Mouse (Mus musculus): ENCODE data around the gene Pde4d. TPM values are rescaled to one million over a fixed set of nuclear protein-coding genes. Genes with fewer than 3 reads are reported as not detected.

Gene Pde4d
- polyA plus RNA-seq, 1 experiment from 2014 or later = 23.8 TPM

- H3K4me3 ChIP-seq = no peak overlapping the region
- no peaks in the 10 kb centered on the region for H3K36me3 ChIP-seq
- peaks cover 4% of the 10 kb centered on the region; the same call in 1 of the 2 replicates for H3K4me1 ChIP-seq
- H3K4me2 ChIP-seq = no peak overlapping the region
- no peak overlapping the region for H3K27ac ChIP-seq (replicated peaks)
- 81% methylated on average over 4 of the region's 4 CpGs for WGBS
- H3K27me3 ChIP-seq (replicated peaks) = no peaks in the 10 kb centered on the region
- H3K9ac ChIP-seq = no peak overlapping the region
- ATAC-seq (ENCODE audit: extremely low read depth, insufficient number of reproducible peaks, low FRiP score, low TSS enrichment) = no peak
- H3K9me3 ChIP-seq = no peaks in the 10 kb centered on the region
Measured at GRCm38 (mm10) chr13:109729612-109730011, 1279.9 kb downstream of the Pde4d start.

DNA sequence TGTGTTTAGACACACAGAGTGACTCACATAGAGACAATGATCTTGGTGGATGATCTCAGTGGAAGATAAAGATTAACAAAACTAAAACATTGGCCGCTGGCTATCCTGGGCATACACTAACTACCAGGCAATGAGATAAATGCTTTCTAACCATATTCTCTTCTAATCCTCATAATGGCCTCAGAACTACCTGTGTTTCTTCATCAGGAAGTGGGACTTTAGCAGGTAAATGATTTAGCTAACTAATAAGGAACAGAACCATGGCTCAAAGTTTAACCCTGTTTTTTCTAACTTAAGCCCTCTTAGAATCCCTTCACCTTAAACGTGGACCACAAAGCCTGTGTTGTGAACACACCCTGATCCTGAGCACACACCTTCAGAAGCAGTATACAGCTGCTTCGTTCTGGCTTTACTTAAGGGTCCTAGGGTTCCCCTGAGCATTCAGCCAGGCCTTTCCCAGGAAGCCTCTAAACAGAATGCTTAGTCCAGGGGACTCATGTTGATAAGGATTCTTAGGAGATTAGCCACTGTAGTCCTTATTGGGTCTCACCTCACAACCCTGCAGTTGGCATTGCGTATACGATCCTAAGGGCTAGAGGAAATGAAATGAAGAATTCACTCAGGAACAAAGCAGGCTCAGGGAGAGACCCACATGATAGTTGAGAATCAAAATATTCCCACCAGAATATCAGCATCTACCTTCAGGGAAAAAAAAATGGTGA, 1283.1 kb downstream of the Pde4d start:
- Histone ChIP-seq H3K27me3 (replicated peaks) (no peaks in the 10 kb centered on the region), H3K4me2 (no peak overlapping the region), H3K27ac (replicated peaks) (no peak overlapping the region), H3K9ac (no peak overlapping the region), H3K4me1 (peaks cover 10% of the 10 kb centered on the region), H3K36me3 (no peaks in the 10 kb centered on the region), H3K9me3 (no peaks in the 10 kb centered on the region), H3K4me3 (no peak overlapping the region)
- 79% methylated on average over 5 of the region's 5 CpGs for WGBS
- no peak for ATAC-seq (ENCODE audit: extremely low read depth, insufficient number of reproducible peaks, low FRiP score, low TSS enrichment)

- Histone ChIP-seq H3K4me1 (peaks cover 12% of the 10 kb centered on the region), H3K36me3 (peaks cover 4% of the 10 kb centered on the region), H3K9ac (no peak overlapping the region), H3K4me2 (no peak overlapping the region), H3K27me3 (replicated peaks) (no peaks in the 10 kb centered on the region), H3K27ac (replicated peaks) (no peak overlapping the region), H3K4me3 (no peak overlapping the region), H3K9me3 (no peaks in the 10 kb centered on the region)
- no peak for ATAC-seq (ENCODE audit: extremely low read depth, insufficient number of reproducible peaks, low FRiP score, low TSS enrichment)
- 39% methylated on average over 8 of the region's 8 CpGs for WGBS
Measured at GRCm38 (mm10) chr13:109736290-109737078, 1286.7 kb downstream of the Pde4d start.

- H3K4me3 ChIP-seq = no peak overlapping the region
- H3K4me2 ChIP-seq = no peak overlapping the region
- ATAC-seq (ENCODE audit: extremely low read depth, insufficient number of reproducible peaks, low FRiP score, low TSS enrichment) = no peak
- H3K9ac ChIP-seq = no peak overlapping the region
- no peaks in the 10 kb centered on the region for H3K27me3 ChIP-seq (replicated peaks)
- no peaks in the 10 kb centered on the region for H3K4me1 ChIP-seq
- no peak overlapping the region for H3K27ac ChIP-seq (replicated peaks)
- H3K36me3 ChIP-seq = peaks cover 38% of the 10 kb centered on the region
- no peaks in the 10 kb centered on the region for H3K9me3 ChIP-seq
Measured at GRCm38 (mm10) chr13:109746492-109746891, 1296.7 kb downstream of the Pde4d start.

- no peaks in the 10 kb centered on the region for H3K27me3 ChIP-seq (replicated peaks)
- peaks cover 7% of the 10 kb centered on the region for H3K4me1 ChIP-seq
- WGBS = 56% methylated on average over 8 of the region's 8 CpGs
- H3K36me3 ChIP-seq = peaks cover 4% of the 10 kb centered on the region; the same call in 1 of the 2 replicates
- no peak overlapping the region for H3K4me3 ChIP-seq
- no peaks in the 10 kb centered on the region for H3K9me3 ChIP-seq
- no peak overlapping the region for H3K9ac ChIP-seq
- H3K27ac ChIP-seq (replicated peaks) = peak overlapping the region; percentile 53
- ATAC-seq (ENCODE audit: extremely low read depth, insufficient number of reproducible peaks, low FRiP score, low TSS enrichment) = no peak
- no peak overlapping the region for H3K4me2 ChIP-seq
Measured at GRCm38 (mm10) chr13:109752236-109752863, 1302.6 kb downstream of the Pde4d start.

GRCm38 (mm10) chr13:109756854-109757253, 1307.1 kb downstream of the Pde4d start:
- H3K4me3 ChIP-seq = no peak overlapping the region
- H3K4me1 ChIP-seq = peaks cover 30% of the 10 kb centered on the region
- H3K9me3 ChIP-seq = no peaks in the 10 kb centered on the region
- no peak overlapping the region for H3K4me2 ChIP-seq
- H3K9ac ChIP-seq = no peak overlapping the region
- H3K27me3 ChIP-seq (replicated peaks) = no peaks in the 10 kb centered on the region
- WGBS = 80% methylated on average over 5 of the region's 5 CpGs
- ATAC-seq (ENCODE audit: extremely low read depth, insufficient number of reproducible peaks, low FRiP score, low TSS enrichment) = no peak
- H3K36me3 ChIP-seq = no peaks in the 10 kb centered on the region
- H3K27ac ChIP-seq (replicated peaks) = no peak overlapping the region

DNA sequence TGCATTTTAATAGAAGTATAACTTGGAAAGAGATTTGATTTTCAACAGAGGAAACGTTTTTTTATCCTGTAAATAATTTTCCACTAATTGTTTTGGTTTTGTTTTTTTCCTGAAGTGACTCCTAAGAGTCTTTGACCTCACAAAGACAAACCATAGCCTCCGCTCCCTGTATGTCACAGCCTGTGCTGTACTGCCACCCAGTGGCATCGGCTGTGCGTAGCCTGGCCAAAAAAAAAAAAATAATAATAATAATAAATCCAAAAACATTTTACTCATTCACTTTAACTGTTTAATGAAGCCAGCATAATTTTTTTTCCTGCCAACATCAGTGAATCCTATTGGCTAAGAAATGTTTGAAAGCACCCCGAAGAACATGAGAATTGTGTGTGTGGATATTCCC, 1309.5 kb downstream of the Pde4d start:
- WGBS = 31% methylated on average over 5 of the region's 5 CpGs
- no peak for ATAC-seq (ENCODE audit: extremely low read depth, insufficient number of reproducible peaks, low FRiP score, low TSS enrichment)

GRCm38 (mm10) chr13:109761081-109761480, 1311.3 kb downstream of the Pde4d start:
- no peaks in the 10 kb centered on the region for H3K27me3 ChIP-seq (replicated peaks)
- H3K9me3 ChIP-seq = no peaks in the 10 kb centered on the region
- H3K36me3 ChIP-seq = no peaks in the 10 kb centered on the region
- H3K9ac ChIP-seq = no peak overlapping the region
- no peak for ATAC-seq (ENCODE audit: extremely low read depth, insufficient number of reproducible peaks, low FRiP score, low TSS enrichment)
- no peak overlapping the region for H3K4me3 ChIP-seq
- H3K4me2 ChIP-seq = peak overlapping the region; percentile 13; the same call in 1 of the 2 replicates
- H3K4me1 ChIP-seq = peaks cover 24% of the 10 kb centered on the region
- H3K27ac ChIP-seq (replicated peaks) = peak overlapping the region; percentile 64
- 48% methylated on average over 13 of the region's 13 CpGs for WGBS

More for the DNA sequence above, 1309.5 kb downstream of the Pde4d start:
- H3K36me3 ChIP-seq = no peaks in the 10 kb centered on the region
- H3K4me2 ChIP-seq = no peak overlapping the region
- H3K27me3 ChIP-seq (replicated peaks) = no peaks in the 10 kb centered on the region
- H3K4me1 ChIP-seq = peaks cover 24% of the 10 kb centered on the region
- no peaks in the 10 kb centered on the region for H3K9me3 ChIP-seq
- H3K9ac ChIP-seq = no peak overlapping the region
- H3K27ac ChIP-seq (replicated peaks) = peak overlapping the region; percentile 26; the same call in 1 of the 2 replicates
- H3K4me3 ChIP-seq = no peak overlapping the region

GRCm38 (mm10) chr13:109774791-109775190, 1325.0 kb downstream of the Pde4d start:
- H3K27me3 ChIP-seq (replicated peaks) = no peaks in the 10 kb centered on the region
- peaks cover 22% of the 10 kb centered on the region for H3K4me1 ChIP-seq
- 64% methylated on average over 7 of the region's 7 CpGs for WGBS
- ATAC-seq (ENCODE audit: extremely low read depth, insufficient number of reproducible peaks, low FRiP score, low TSS enrichment) = no peak
- H3K4me3 ChIP-seq = no peak overlapping the region
- H3K36me3 ChIP-seq = peaks cover 32% of the 10 kb centered on the region
- no peak overlapping the region for H3K4me2 ChIP-seq
- no peak overlapping the region for H3K9ac ChIP-seq
- H3K27ac ChIP-seq (replicated peaks) = no peak overlapping the region
- no peaks in the 10 kb centered on the region for H3K9me3 ChIP-seq

DNA sequence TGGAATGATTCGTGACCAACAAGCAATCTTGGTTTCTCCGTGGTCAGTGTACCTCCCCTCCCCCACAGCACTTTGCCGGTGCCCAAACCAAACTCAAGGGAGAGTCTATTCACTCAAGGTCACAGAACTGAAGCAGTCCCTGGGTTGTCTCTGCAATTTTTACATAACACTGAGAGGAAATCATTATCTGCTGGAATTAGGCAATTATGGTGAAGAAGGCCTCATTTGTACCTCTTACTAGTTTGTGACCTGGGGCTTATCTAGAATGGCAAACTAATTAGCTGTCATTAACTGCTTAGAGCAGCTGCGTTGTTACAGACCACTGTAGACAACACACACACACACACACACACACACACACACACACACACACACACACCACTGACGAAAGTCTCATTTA, 1325.4 kb downstream of the Pde4d start:
- H3K4me1 ChIP-seq = peaks cover 22% of the 10 kb centered on the region
- peak overlapping the region; percentile 69; the same call in 1 of the 2 replicates for H3K9ac ChIP-seq
- H3K9me3 ChIP-seq = no peaks in the 10 kb centered on the region
- no peak overlapping the region for H3K27ac ChIP-seq (replicated peaks)
- no peaks in the 10 kb centered on the region for H3K27me3 ChIP-seq (replicated peaks)
- no peak overlapping the region for H3K4me2 ChIP-seq
- WGBS = 23% methylated on average over 5 of the region's 5 CpGs
- H3K36me3 ChIP-seq = peaks cover 28% of the 10 kb centered on the region
- no peak for ATAC-seq (ENCODE audit: extremely low read depth, insufficient number of reproducible peaks, low FRiP score, low TSS enrichment)
- no peak overlapping the region for H3K4me3 ChIP-seq

DNA sequence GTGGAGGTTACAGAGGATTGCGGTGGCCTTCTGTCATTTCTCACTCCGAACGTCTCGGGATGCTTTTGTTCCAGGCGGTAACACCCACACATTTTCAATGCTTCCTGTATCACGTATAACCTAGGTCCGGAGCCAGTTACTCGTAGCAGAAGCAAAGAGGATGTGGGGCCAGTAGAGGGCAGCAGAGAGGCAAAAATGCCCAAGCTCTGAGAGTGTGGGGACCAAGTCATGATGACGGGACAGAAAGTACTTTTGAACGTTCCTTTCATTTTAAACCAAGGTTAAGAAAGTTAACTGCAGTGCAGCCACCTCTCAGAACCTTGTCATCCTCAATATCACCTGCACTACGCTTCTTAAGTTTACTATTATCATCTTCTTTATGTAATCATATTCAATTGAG, 1326.4 kb downstream of the Pde4d start:
- H3K9me3 ChIP-seq = no peaks in the 10 kb centered on the region
- H3K27ac ChIP-seq (replicated peaks) = peak overlapping the region; percentile 62
- H3K27me3 ChIP-seq (replicated peaks) = no peaks in the 10 kb centered on the region
- peak overlapping the region; percentile 69 for H3K4me2 ChIP-seq
- H3K4me1 ChIP-seq = peaks cover 22% of the 10 kb centered on the region
- peak overlapping the region; percentile 69 for H3K9ac ChIP-seq
- peaks cover 22% of the 10 kb centered on the region for H3K36me3 ChIP-seq
- peak overlapping the region; percentile 37 for H3K4me3 ChIP-seq
- 3% methylated on average over 11 of the region's 11 CpGs for WGBS
- peak; percentile 78 for ATAC-seq (ENCODE audit: extremely low read depth, insufficient number of reproducible peaks, low FRiP score, low TSS enrichment)
